Mouse (Mus musculus): ENCODE results near the gene Clint1. TPM values are rescaled to one million over a fixed set of nuclear protein-coding genes. Genes with fewer than 3 reads are reported as not detected.
"Not testable (repeated sequence)": the region's sequence is repeated elsewhere in the genome, so short reads cannot be mapped to it uniquely, and the experiment has no call there.

The Clint1 gene
- polyA plus RNA-seq, 1 experiment from 2014 or later, result 42.8 TPM

- no peak overlapping the region for H3K9ac ChIP-seq
- WGBS, result 85% methylated on average over 1 of the region's 1 CpGs
- no peaks in the 10 kb centered on the region for H3K9me3 ChIP-seq
- H3K27ac ChIP-seq, result no peak overlapping the region
- H3K4me2 ChIP-seq, result no peak overlapping the region
- no peaks in the 10 kb centered on the region for H3K27me3 ChIP-seq (replicated peaks)
- H3K4me3 ChIP-seq, result no peak overlapping the region
- ATAC-seq (replicated peaks), result no peak
- H3K4me1 ChIP-seq, result no peaks in the 10 kb centered on the region
- H3K36me3 ChIP-seq (replicated peaks), result no peaks in the 10 kb centered on the region
These were observed 21.8 kb downstream of the Clint1 start for GRCm38 (mm10) chr11:45873666-45874065.

GRCm38 (mm10) chr11:45874251-45874650 lies 22.4 kb downstream of the Clint1 start:
- no peak for ATAC-seq (replicated peaks)
- Histone ChIP-seq H3K27me3 (replicated peaks) (no peaks in the 10 kb centered on the region), H3K27ac (no peak overlapping the region), H3K36me3 (replicated peaks) (no peaks in the 10 kb centered on the region), H3K4me1 (no peaks in the 10 kb centered on the region), H3K9ac (no peak overlapping the region), H3K9me3 (no peaks in the 10 kb centered on the region), H3K4me2 (no peak overlapping the region), H3K4me3 (no peak overlapping the region)
- 96% methylated on average over 6 of the region's 6 CpGs for WGBS

DNA sequence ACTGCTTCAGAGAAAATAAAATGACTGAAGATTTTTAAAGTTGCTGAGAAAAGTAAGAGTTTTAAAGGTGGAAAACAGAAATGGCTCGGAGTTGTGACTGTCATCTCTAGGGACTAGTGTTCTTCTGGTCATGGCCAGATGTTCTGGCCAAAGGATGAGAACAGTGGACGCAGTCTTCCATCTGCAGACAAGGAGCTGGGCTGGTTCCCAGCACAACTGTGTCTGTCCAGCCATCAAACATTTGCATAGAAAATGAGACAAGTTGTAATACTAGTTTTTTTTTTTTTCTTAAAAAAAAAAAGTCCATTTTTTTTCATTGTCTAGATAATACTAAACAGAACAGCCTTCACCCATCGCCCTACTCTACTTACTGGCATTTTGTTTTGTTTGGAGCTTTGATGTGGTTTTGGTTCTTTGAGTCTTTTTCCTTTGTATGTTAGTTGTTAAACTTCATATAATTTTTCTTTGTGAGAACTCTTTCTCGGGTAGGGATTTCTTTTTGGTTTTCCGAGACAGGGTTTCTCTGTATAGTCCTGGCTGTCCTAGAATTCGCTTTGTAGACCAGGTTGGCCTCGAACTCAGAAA lies 23.6 kb downstream of the Clint1 start:
- Histone ChIP-seq H3K9me3 (no peaks in the 10 kb centered on the region), H3K9ac (no peak overlapping the region), H3K4me3 (no peak overlapping the region), H3K27ac (no peak overlapping the region), H3K4me2 (no peak overlapping the region), H3K36me3 (replicated peaks) (no peaks in the 10 kb centered on the region), H3K4me1 (peaks cover 3% of the 10 kb centered on the region), H3K27me3 (replicated peaks) (no peaks in the 10 kb centered on the region)
- ATAC-seq (replicated peaks), result no peak
- WGBS, result 95% methylated on average over 7 of the region's 7 CpGs

DNA sequence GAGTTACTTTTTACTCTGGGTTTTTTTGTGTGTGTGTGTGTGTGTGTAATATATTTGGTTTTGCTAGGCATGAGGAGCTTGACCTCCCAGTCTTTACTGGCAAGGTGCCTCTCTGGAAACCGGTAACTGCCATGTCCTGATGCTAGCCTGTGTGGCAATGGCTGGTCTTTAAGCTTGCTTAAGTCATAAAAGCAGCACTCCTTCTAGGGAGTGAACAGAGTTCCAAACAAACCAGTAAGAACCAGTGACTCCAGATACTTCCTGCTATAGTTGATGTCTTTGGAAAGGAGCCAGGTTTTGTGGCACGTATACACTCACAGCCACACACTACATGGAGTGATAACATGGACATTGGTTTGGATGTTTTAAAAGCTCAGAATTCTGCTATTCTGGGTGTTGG lies 24.2 kb downstream of the Clint1 start:
- Histone ChIP-seq H3K9me3 (no peaks in the 10 kb centered on the region), H3K36me3 (replicated peaks) (no peaks in the 10 kb centered on the region), H3K4me3 (no peak overlapping the region), H3K4me2 (no peak overlapping the region), H3K27me3 (replicated peaks) (no peaks in the 10 kb centered on the region), H3K4me1 (peaks cover 9% of the 10 kb centered on the region), H3K27ac (no peak overlapping the region), H3K9ac (no peak overlapping the region)
- 86% methylated on average over 2 of the region's 2 CpGs for WGBS
- no peak for ATAC-seq (replicated peaks)

- H3K4me1 ChIP-seq, result peaks cover 18% of the 10 kb centered on the region
- not testable (repeated sequence) for H3K4me3 ChIP-seq; H3K4me2 ChIP-seq; ATAC-seq (replicated peaks); H3K27ac ChIP-seq; H3K9ac ChIP-seq; H3K36me3 ChIP-seq (replicated peaks); H3K27me3 ChIP-seq (replicated peaks); H3K9me3 ChIP-seq
- whole genome bisulfite sequencing, result 67% methylated on average over 4 of the region's 4 CpGs
These were observed 27.5 kb downstream of the Clint1 start for GRCm38 (mm10) chr11:45879366-45879765.

GRCm38 (mm10) chr11:45881026-45881682 lies 29.3 kb downstream of the Clint1 start:
- Histone ChIP-seq H3K4me3 (no peak overlapping the region), H3K9ac (no peak overlapping the region), H3K4me2 (no peak overlapping the region; the same call in 1 of the 2 replicates), H3K4me1 (peaks cover 21% of the 10 kb centered on the region), H3K27ac (0 out of 2 replicates have a peak overlapping the region, but pooled peaks have one; percentile 5), H3K36me3 (replicated peaks) (no peaks in the 10 kb centered on the region), H3K9me3 (no peaks in the 10 kb centered on the region), H3K27me3 (replicated peaks) (no peaks in the 10 kb centered on the region)
- ATAC-seq (replicated peaks), result peak; percentile 38; the same call in 1 of the 2 replicates
- WGBS, result 45% methylated on average over 6 of the region's 6 CpGs

DNA sequence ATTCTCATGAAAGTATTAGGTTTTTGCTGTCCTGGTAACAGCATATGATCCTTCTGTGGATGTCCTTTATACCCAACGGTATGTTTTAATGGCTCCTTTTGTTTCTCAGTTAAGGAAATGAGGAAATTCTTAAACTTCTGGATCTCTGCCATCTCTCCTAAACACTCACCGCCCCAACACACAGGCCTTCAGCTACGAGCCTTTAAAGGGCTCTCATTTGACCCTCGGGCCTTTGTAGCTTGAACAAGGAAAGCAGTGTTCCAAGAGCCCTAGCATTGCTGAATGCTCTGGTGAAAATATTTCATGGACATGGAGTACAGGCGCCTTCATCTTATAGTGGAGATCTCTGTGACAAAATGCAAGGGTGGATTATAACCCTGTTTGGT lies 29.8 kb downstream of the Clint1 start:
- Histone ChIP-seq H3K4me1 (peaks cover 24% of the 10 kb centered on the region), H3K4me2 (no peak overlapping the region), H3K9ac (no peak overlapping the region), H3K36me3 (replicated peaks) (no peaks in the 10 kb centered on the region), H3K27ac (peak overlapping the region; percentile 42; the same call in 1 of the 2 replicates), H3K4me3 (no peak overlapping the region), H3K9me3 (no peaks in the 10 kb centered on the region), H3K27me3 (replicated peaks) (no peaks in the 10 kb centered on the region)
- 35% methylated on average over 5 of the region's 5 CpGs for WGBS
- ATAC-seq (replicated peaks), result no peak; the same call in 1 of the 2 replicates

GRCm38 (mm10) chr11:45883270-45883931 lies 31.6 kb downstream of the Clint1 start:
- ATAC-seq (replicated peaks), result no peak

GRCm38 (mm10) chr11:45884029-45884428 lies 32.2 kb downstream of the Clint1 start:
- WGBS, result 52% methylated on average over 4 of the region's 4 CpGs
- no peaks in the 10 kb centered on the region for H3K9me3 ChIP-seq
- H3K4me2 ChIP-seq, result no peak overlapping the region
- H3K36me3 ChIP-seq (replicated peaks), result no peaks in the 10 kb centered on the region
- peaks cover 27% of the 10 kb centered on the region for H3K4me1 ChIP-seq
- ATAC-seq (replicated peaks), result no peak
- no peaks in the 10 kb centered on the region for H3K27me3 ChIP-seq (replicated peaks)
- no peak overlapping the region for H3K4me3 ChIP-seq
- no peak overlapping the region for H3K27ac ChIP-seq
- no peak overlapping the region for H3K9ac ChIP-seq

More at GRCm38 (mm10) chr11:45883270-45883931, 31.6 kb downstream of the Clint1 start:
- Histone ChIP-seq H3K4me1 (peaks cover 27% of the 10 kb centered on the region), H3K4me3 (no peak overlapping the region), H3K27me3 (replicated peaks) (no peaks in the 10 kb centered on the region), H3K4me2 (no peak overlapping the region), H3K9me3 (no peaks in the 10 kb centered on the region), H3K9ac (no peak overlapping the region), H3K27ac (no peak overlapping the region), H3K36me3 (replicated peaks) (no peaks in the 10 kb centered on the region)
- WGBS, result 52% methylated on average over 8 of the region's 8 CpGs

DNA sequence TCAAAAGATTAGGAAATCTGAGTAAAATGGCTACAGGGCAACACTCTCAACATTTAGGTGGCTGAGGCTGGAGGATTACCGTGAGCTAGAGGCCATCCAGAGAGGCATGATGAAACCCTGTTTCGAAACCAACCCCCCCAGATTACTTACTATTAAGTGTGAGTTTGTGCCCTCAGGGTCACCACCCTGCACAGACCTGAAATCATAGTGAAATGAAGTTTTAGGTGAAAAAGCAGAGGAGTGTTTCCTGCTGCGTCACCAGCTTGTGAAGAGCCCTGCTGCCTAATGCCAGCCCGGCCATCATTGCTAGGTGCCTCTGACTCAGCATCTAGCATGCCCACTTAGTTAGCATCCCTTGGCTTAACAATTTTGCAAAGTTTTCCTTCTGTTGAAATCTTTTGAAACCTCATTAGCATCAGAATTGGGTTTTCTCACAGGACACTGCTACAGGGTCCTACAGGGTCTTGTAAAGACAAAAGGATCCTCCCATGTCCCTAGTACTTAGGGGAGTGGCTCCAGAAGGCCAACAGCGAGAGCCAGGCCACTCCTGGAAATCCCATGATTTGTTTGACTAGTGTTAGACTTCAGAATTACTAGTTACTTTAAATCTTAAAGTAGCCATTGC lies 33.9 kb downstream of the Clint1 start:
- H3K36me3 ChIP-seq (replicated peaks), result peaks cover 8% of the 10 kb centered on the region; the same call in 1 of the 2 replicates
- H3K4me2 ChIP-seq, result no peak overlapping the region
- H3K27ac ChIP-seq, result peak overlapping the region; percentile 45; the same call in 1 of the 2 replicates
- no peaks in the 10 kb centered on the region for H3K9me3 ChIP-seq
- no peak overlapping the region for H3K4me3 ChIP-seq
- no peak for ATAC-seq (replicated peaks)
- WGBS, result 63% methylated on average over 5 of the region's 5 CpGs
- H3K9ac ChIP-seq, result no peak overlapping the region
- H3K4me1 ChIP-seq, result peaks cover 21% of the 10 kb centered on the region
- no peaks in the 10 kb centered on the region for H3K27me3 ChIP-seq (replicated peaks)

DNA sequence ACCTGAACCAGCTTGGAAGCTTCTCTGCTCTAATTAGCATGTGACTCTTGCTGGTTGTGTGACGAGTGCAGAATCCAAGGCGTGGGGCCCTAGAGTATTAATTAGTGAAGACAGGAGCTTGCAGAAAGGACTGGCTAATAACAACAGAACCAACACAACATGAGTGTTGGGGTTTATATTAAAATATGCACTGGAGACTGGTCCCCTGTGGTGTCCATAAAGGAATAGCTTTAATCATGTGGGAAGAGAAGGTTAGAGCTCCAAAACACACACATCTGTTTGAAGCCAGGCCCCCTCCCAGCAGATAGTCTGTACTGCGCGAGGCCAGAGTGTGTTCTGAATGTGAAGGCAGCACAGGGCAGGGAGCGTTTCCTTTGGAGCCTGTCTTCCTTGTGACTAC lies 34.7 kb downstream of the Clint1 start:
- no peak overlapping the region for H3K4me2 ChIP-seq
- 42% methylated on average over 5 of the region's 5 CpGs for WGBS

GRCm38 (mm10) chr11:45888471-45889030 lies 36.7 kb downstream of the Clint1 start:
- 85% methylated on average over 9 of the region's 9 CpGs for WGBS
- Histone ChIP-seq H3K4me3 (no peak overlapping the region), H3K4me1 (peaks cover 10% of the 10 kb centered on the region), H3K27me3 (replicated peaks) (no peaks in the 10 kb centered on the region), H3K4me2 (no peak overlapping the region), H3K27ac (no peak overlapping the region), H3K9me3 (no peaks in the 10 kb centered on the region), H3K36me3 (replicated peaks) (peaks cover 17% of the 10 kb centered on the region), H3K9ac (no peak overlapping the region)
- ATAC-seq (replicated peaks), result no peak

More for the DNA sequence above, 34.7 kb downstream of the Clint1 start:
- H3K36me3 ChIP-seq (replicated peaks), result peaks cover 12% of the 10 kb centered on the region
- H3K27me3 ChIP-seq (replicated peaks), result no peaks in the 10 kb centered on the region
- no peaks in the 10 kb centered on the region for H3K9me3 ChIP-seq
- peaks cover 17% of the 10 kb centered on the region for H3K4me1 ChIP-seq
- peak overlapping the region; percentile 48; the same call in 1 of the 2 replicates for H3K27ac ChIP-seq
- H3K4me3 ChIP-seq, result no peak overlapping the region
- peak; percentile 85 for ATAC-seq (replicated peaks)
- no peak overlapping the region for H3K9ac ChIP-seq
